Mouse (Mus musculus) heart, postnatal 10 days (tissue): ENCODE results near the gene Aff3. TPM values are rescaled to one million over a fixed set of nuclear protein-coding genes. Genes with fewer than 3 reads are reported as not detected.

Experiments
- DNase-seq, 2 experiments: peaks; one replicate each; pipeline ENCODE4 v3.0.0; 2021
- intact Hi-C: fragments of 180-260 bp; cut with DNase I; formaldehyde crosslinking; loops from one replicate; pipeline ENCODE4 v1.15.1; 2025
- total RNA-seq, 2 experiments: library from RNA; stranded (reverse); gene quantifications; 2 replicates each; pipeline ENCODE4 v1.2.3; 2021

Gene Aff3
- total RNA-seq, 2 experiments from 2014 or later, result 5.2 to 6.9 TPM

- intact Hi-C loops, result loop anchor here (2.0 kb wide), 2 partner anchors 132 to 228 kb away; partner anchors contain the start of gene Eif5b
- peak in 1 of 2 experiments; percentile 11 for DNase-seq
Observed at GRCm38 (mm10) chr1:38130715-38131483, 533.9 kb downstream of the Aff3 start.

- intact Hi-C loops, result loop anchor here (2.0 to 5.0 kb wide), 4 partner anchors 47 to 237 kb away; partner anchors contain the start of genes Eif5b, Mitd1 and Mrpl30
- DNase-seq, result peak; percentile 93 to 96
Observed at GRCm38 (mm10) chr1:38129501-38130267, 535.1 kb downstream of the Aff3 start, which contains the start of gene Rev1. Gene Rev1, minus strand, starts transcription at chr1:38129801.

- peak; percentile 52 to 68 for DNase-seq
- intact Hi-C loops, result loop anchor here (5.0 kb wide), 2 partner anchors 47 to 237 kb away; partner anchors contain the start of genes Mitd1 and Mrpl30
Observed at GRCm38 (mm10) chr1:38128919-38129436, 535.8 kb downstream of the Aff3 start.

Other genes with a start within 250 kb of the Aff3 start
- gene Lonrf2, start 171.8 kb upstream of the Aff3 start, total RNA-seq, result 1 to 10 TPM; 2.1 to 3.9 TPM
- under 1 TPM; 0.41 to 0.47 TPM for gene Chst10, start 233.2 kb upstream of the Aff3 start, total RNA-seq